Mouse (Mus musculus) liver, embryonic 12.5 days (tissue): ENCODE results near the gene Usp7. TPM values are rescaled to one million over a fixed set of nuclear protein-coding genes. Genes with fewer than 3 reads are reported as not detected.

ENCODE experiments used
- ATAC-seq: fragments of 200-750 bp; cut with Nextera tagmentation; 2 replicates; pipeline ENCODE4 v1.8.0; 2017; ENCODE audit warnings: moderate number of reproducible peaks, mild to moderate bottlenecking, moderate library complexity
- H3K27ac ChIP-seq: fragments of 300-500 bp; sonication (generic); 2 replicates; pipeline ENCODE4 v1.5.1; 2016; ENCODE audit warnings: mild to moderate bottlenecking
- H3K27me3 ChIP-seq: fragments of 300-500 bp; sonication (generic); replicated peaks from 2 replicates; pipeline ENCODE4 v1.6.1; 2016; ENCODE audit warnings: mild to moderate bottlenecking, moderate library complexity
- H3K36me3 ChIP-seq: fragments of 300-500 bp; sonication (generic); 2 replicates; pipeline ENCODE4 v1.6.1; 2016; ENCODE audit warnings: mild to moderate bottlenecking, moderate library complexity
- H3K4me1 ChIP-seq: fragments of 300-500 bp; sonication (generic); 2 replicates; pipeline ENCODE4 v1.6.1; 2016
- H3K4me2 ChIP-seq: fragments of 300-500 bp; sonication (generic); 2 replicates; pipeline ENCODE4 v1.6.1; 2016; ENCODE audit warnings: mild to moderate bottlenecking, moderate library complexity
- H3K4me3 ChIP-seq: fragments of 300-500 bp; sonication (generic); 2 replicates; pipeline ENCODE4 v1.5.1; 2016; ENCODE audit warnings: mild to moderate bottlenecking, moderate library complexity
- H3K9ac ChIP-seq: fragments of 300-500 bp; sonication (generic); 2 replicates; pipeline ENCODE4 v1.6.1; 2016; ENCODE audit warnings: mild to moderate bottlenecking, moderate library complexity
- H3K9me3 ChIP-seq: fragments of 300-500 bp; sonication (generic); replicated peaks from 2 replicates; pipeline ENCODE4 v1.6.1; 2016; ENCODE audit warnings: mild to moderate bottlenecking, moderate library complexity
- WGBS: fragments of 180-500 bp; shearing (Covaris S2); methylation state at CpG from one replicate; pipeline ENCODE4 v1.1.7; 2016; ENCODE audit not compliant: insufficient replicate concordance; 5-methylcytosine and 5-hydroxymethylcytosine counted together
- polyA plus RNA-seq: library from polyadenylated mRNA; unstranded; fragments of >200 nt; fragmentation: Nextera tagmentation; extraction: Ambion mirVana; gene quantifications from 2 replicates; pipeline ENCODE4 v1.2.1, GENCODE M21; 2016

The Usp7 gene
- polyA plus RNA-seq: 32.9 and 33.5 TPM in 2 replicates

DNA sequence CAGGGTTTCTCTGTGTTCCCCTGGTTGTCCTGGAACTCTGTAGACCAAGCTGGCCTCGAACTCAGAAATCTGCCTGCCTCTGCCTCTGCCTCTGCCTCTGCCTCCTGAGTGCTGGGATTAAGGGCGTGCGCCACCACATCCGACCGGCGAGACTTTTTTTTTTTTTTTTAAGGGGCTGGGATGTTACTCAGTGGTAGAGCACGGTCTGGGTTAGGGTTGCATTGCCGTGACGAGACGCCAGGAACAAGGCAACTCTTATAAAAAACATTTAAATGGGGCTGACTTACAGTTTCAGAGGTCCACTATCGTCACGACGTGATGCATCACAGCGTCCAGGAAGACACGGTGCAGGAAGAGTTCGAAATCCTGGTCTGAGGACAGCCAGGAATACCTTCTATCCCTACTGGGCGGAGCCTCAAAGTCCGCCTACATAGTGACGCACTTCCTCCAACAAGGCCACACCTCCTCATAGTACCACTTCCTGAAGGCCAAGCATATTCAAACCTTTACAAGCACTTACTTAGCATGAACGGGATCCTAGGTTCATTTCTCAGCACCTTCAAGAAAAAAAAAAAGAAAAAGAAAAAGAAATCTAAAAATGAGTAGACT is at the start of gene Usp7:
Usp7 (minus strand) TSS at position 360 of the 609 bp plus-strand sequence.
- H3K27me3 ChIP-seq: peaks cover 6% of the 10 kb centered on the region; the same call in 1 of the 2 replicates
- no peaks in the 10 kb centered on the region for H3K36me3 ChIP-seq
- no peaks in the 10 kb centered on the region for H3K4me1 ChIP-seq
- ATAC-seq: no peak
- no peak within 1 kb of the TSS for H3K4me2 ChIP-seq
- H3K4me3 ChIP-seq: no peak within 1 kb of the TSS
- no peak within 1 kb of the TSS for H3K27ac ChIP-seq
- WGBS: 80% methylated on average over 20 of the region's 20 CpGs
- no peaks in the 10 kb centered on the region for H3K9me3 ChIP-seq
- H3K9ac ChIP-seq: no peak within 1 kb of the TSS

DNA sequence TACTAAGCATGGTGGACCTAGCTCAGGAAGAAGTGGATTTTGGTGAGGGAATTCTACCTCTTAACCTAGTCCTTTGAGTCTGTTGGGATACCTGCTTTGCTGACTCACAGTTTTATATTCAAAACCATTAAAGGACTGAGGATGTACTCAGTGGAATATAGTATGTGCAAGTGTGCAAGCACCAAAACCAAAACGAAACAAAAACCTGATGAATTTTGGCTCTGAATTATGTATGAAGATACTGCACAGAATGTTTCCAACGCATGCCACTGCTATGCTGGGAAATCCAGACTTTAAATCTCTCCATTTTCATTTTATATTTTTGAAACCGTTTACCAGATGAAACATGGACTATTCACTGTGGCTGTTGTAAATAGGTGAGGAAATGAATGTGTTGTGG is 48.4 kb upstream of the Usp7 start:
- ATAC-seq: no peak
- H3K4me2 ChIP-seq: no peak overlapping the region
- no peaks in the 10 kb centered on the region for H3K27me3 ChIP-seq
- no peak overlapping the region for H3K4me3 ChIP-seq
- no peaks in the 10 kb centered on the region for H3K9me3 ChIP-seq
- H3K36me3 ChIP-seq: peaks cover 92% of the 10 kb centered on the region
- WGBS: 90% methylated on average over 3 of the region's 3 CpGs
- no peak overlapping the region for H3K9ac ChIP-seq
- peaks cover 26% of the 10 kb centered on the region for H3K4me1 ChIP-seq
- H3K27ac ChIP-seq: no peak overlapping the region

GRCm38 (mm10) chr16:8838921-8839320 is 46.8 kb upstream of the Usp7 start:
- Histone ChIP-seq H3K4me3 (no peak overlapping the region), H3K27ac (no peak overlapping the region), H3K9ac (no peak overlapping the region), H3K27me3 (no peaks in the 10 kb centered on the region), H3K4me1 (peaks cover 41% of the 10 kb centered on the region), H3K36me3 (peaks cover 96% of the 10 kb centered on the region), H3K9me3 (no peaks in the 10 kb centered on the region), H3K4me2 (no peak overlapping the region)
- no peak for ATAC-seq

GRCm38 (mm10) chr16:8837595-8837994 is 45.5 kb upstream of the Usp7 start:
- 86% methylated on average over 1 of the region's 1 CpGs for WGBS
- H3K4me1 ChIP-seq: peaks cover 54% of the 10 kb centered on the region
- peak; percentile 53; the same call in 1 of the 2 replicates for ATAC-seq
- peaks cover 96% of the 10 kb centered on the region for H3K36me3 ChIP-seq
- H3K27me3 ChIP-seq: no peaks in the 10 kb centered on the region
- H3K9ac ChIP-seq: no peak overlapping the region
- H3K4me3 ChIP-seq: no peak overlapping the region
- H3K27ac ChIP-seq: peak overlapping the region; percentile 58; the same call in 1 of the 2 replicates
- peak overlapping the region; percentile 11; the same call in 1 of the 2 replicates for H3K4me2 ChIP-seq
- H3K9me3 ChIP-seq: no peaks in the 10 kb centered on the region

DNA sequence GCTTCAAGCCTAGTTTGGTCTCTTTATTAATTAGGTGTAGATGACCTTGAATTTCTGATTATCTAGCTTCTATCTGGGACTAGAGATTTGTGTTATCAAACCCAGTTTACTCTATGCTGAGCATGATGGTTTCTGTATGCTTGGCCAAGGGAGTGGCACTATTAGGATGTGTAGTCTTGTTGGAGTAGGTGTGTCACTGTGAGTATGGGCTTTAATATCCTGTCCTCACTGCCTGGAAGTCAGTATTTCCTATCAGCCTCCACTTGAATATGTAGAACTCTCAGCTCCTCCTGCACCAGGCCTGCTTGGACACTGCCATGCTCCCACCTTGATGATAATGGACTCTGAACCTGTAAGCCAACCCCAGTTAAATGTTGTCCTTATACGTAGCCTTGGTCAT is 44.8 kb upstream of the Usp7 start:
- peaks cover 60% of the 10 kb centered on the region for H3K4me1 ChIP-seq
- peaks cover 96% of the 10 kb centered on the region for H3K36me3 ChIP-seq
- ATAC-seq: peak; percentile 59
- peak overlapping the region; percentile 58 for H3K27ac ChIP-seq
- no peak overlapping the region for H3K4me3 ChIP-seq
- no peaks in the 10 kb centered on the region for H3K9me3 ChIP-seq
- H3K9ac ChIP-seq: no peak overlapping the region
- peak overlapping the region; percentile 11 for H3K4me2 ChIP-seq
- no peaks in the 10 kb centered on the region for H3K27me3 ChIP-seq
- WGBS: 81% methylated on average over 1 of the region's 1 CpGs

DNA sequence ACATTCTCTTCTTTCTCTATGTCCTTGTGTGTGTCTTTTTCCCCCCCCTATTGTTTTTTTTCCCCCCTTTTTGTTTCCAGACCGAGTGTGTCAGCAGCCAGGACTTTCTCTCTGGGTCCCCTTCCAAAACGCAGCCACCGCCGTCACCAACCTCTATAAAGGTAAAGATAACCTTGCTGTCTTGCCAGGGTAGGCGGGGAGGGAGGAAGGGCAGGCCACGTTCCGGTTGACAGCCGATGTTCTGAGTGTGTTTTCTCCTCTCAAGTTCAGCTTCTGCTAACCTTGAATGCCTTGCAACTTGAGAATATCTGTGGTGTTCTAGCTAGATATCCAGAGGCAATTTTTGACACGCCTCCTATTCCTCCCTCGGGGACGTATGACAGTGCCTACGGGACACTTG is 39.1 kb upstream of the Usp7 start:
- H3K27me3 ChIP-seq: no peaks in the 10 kb centered on the region
- peak overlapping the region; percentile 100 for H3K4me3 ChIP-seq
- H3K4me2 ChIP-seq: peak overlapping the region; percentile 81
- H3K36me3 ChIP-seq: peaks cover 49% of the 10 kb centered on the region
- H3K4me1 ChIP-seq: peaks cover 47% of the 10 kb centered on the region
- WGBS: 3% methylated on average over 12 of the region's 12 CpGs
- no peak for ATAC-seq
- peak overlapping the region; percentile 100 for H3K27ac ChIP-seq
- H3K9ac ChIP-seq: peak overlapping the region; percentile 100
- H3K9me3 ChIP-seq: no peaks in the 10 kb centered on the region

- Histone ChIP-seq H3K36me3 (peaks cover 44% of the 10 kb centered on the region), H3K27me3 (no peaks in the 10 kb centered on the region), H3K4me3 (peak overlapping the region; percentile 100), H3K9me3 (no peaks in the 10 kb centered on the region), H3K27ac (peak overlapping the region; percentile 100), H3K4me2 (peak overlapping the region; percentile 81), H3K4me1 (peaks cover 45% of the 10 kb centered on the region), H3K9ac (peak overlapping the region; percentile 100)
- ATAC-seq: peak; percentile 45
- under 1% methylated on average over 70 of the region's 74 CpGs for WGBS
These were observed 38.5 kb upstream of the Usp7 start for GRCm38 (mm10) chr16:8830431-8831211.

DNA sequence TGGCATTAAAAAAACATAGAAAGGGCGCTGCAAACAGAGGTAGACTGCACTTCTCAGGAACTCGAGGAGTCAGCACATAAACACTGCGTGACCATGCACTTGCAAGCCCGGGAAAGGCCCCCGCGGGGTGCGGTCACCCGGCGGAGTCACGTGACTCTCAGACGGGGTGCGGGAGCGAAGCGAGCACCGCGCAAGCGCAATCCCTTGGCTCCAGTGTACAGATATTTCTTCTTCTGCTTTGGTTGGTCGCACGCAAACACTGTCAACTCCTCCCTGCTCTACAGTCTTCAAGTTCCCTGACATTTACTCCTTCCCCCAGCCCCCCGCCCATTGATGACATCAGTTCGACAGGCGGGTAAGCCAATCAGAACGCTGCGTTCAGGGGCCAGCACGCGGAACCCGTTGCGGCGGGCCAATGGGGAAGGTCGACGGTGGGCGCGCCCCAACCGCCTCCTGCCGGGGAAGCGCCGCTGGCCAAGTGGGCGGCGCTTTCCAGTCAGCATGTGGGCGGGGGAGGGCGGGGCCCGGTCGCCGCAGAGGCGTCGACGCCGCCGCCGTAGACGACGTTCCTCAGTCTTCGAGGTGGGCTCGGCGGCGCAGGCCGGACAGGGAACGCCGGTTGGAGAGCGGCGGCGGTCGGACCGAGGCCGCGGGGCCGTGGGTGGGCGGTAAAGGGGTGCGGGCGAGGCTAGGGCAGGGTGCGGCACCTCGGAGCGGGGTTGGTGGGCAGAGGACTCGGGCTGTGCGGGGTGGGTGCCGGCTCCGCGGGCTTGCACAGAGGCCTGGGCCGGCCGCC is 37.7 kb upstream of the Usp7 start, which contains the start of gene 1810013L24Rik:
1810013L24Rik (plus strand) TSS at position 537 of the 796 bp plus-strand sequence.
- Histone ChIP-seq H3K27me3 (no peaks in the 10 kb centered on the region), H3K36me3 (peaks cover 35% of the 10 kb centered on the region), H3K4me2 (peak within 1 kb of the TSS; percentile 99), H3K9me3 (no peaks in the 10 kb centered on the region), H3K27ac (peak within 1 kb of the TSS; percentile 100), H3K4me1 (peaks cover 37% of the 10 kb centered on the region), H3K9ac (peak within 1 kb of the TSS; percentile 100), H3K4me3 (peak within 1 kb of the TSS; percentile 100)
- WGBS: under 1% methylated on average over 78 of the region's 80 CpGs
- peak; percentile 92 for ATAC-seq

DNA sequence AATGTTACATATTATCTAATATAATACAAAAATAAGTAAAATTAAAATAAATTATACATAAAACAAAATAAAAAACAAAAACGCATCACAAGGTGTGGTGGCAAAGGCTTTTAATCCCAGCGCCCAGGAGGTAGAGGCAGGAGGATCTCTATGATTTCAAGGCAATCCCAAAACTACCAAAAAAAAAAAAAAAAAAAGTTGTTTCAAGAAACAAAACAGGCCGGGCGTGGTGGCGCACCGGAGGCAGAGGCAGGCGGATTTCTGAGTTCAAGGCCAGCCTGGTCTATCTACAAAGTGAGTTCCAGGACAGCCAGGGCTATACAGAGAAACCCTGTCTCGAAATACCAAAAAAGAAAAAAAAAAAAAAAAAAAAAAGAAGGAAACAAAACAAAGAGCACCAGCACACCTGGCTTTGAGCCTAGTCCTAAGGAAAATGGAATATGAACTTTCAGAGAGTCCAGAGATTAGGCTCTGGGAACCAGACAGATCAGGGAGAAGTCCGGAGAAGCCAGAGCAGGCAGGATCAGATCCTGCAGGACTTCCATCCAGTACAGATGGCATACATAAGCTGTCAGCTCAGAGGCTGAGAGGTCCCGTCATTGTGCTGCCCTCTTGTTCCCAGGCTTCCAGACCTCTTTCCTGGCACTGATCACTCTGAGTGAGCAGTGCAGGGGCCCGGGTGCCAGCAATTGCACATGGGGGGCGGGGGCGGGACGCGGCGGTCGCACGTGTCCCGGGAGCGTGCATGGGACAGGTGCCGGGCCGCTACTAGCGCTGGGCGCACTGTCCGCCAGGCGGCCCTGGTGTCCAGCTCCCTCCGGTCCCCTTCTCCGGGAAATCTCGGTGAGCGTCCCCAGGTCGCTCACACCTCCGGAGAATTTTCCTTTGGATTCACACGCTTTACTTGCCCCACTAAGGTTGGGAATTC is 36.8 kb upstream of the Usp7 start:
- Histone ChIP-seq H3K9ac (peak overlapping the region; percentile 89), H3K4me2 (peak overlapping the region; percentile 99), H3K27ac (peak overlapping the region; percentile 100), H3K4me3 (peak overlapping the region; percentile 100), H3K27me3 (no peaks in the 10 kb centered on the region), H3K4me1 (peaks cover 36% of the 10 kb centered on the region), H3K9me3 (no peaks in the 10 kb centered on the region), H3K36me3 (peaks cover 27% of the 10 kb centered on the region)
- WGBS: 10% methylated on average over 33 of the region's 33 CpGs
- ATAC-seq: peak; percentile 50

DNA sequence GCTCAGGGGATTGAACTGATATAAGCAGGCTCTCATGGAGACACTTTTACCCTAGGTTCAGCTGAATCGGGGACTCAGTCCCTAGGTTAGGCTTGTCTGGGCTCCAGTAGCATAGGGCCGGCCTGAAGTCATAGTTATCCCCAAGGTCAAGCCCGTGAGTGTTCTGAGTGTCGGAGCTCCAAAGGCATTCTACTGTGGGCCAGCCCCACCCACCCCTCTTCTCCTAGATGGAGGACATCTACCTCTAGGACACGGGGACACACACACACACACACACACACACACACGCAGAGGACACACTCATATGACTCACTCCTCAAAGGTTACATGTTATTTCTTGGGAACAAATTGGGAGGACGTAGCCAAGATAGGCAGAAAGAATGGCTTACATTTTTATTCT is 35.3 kb upstream of the Usp7 start:
- 76% methylated on average over 7 of the region's 7 CpGs for WGBS
- no peak overlapping the region for H3K27ac ChIP-seq
- no peak for ATAC-seq

GRCm38 (mm10) chr16:8823661-8824060 is 31.6 kb upstream of the Usp7 start:
- ATAC-seq: peak; percentile 81
- peak overlapping the region; percentile 12 for H3K4me2 ChIP-seq

More for the DNA sequence above, 35.3 kb upstream of the Usp7 start:
- Histone ChIP-seq H3K4me2 (no peak overlapping the region), H3K36me3 (peaks cover 12% of the 10 kb centered on the region), H3K4me3 (no peak overlapping the region), H3K4me1 (peaks cover 36% of the 10 kb centered on the region), H3K27me3 (no peaks in the 10 kb centered on the region), H3K9me3 (no peaks in the 10 kb centered on the region), H3K9ac (no peak overlapping the region)

More at GRCm38 (mm10) chr16:8823661-8824060, 31.6 kb upstream of the Usp7 start:
- H3K36me3 ChIP-seq: no peaks in the 10 kb centered on the region
- 43% methylated on average over 2 of the region's 2 CpGs for WGBS
- no peaks in the 10 kb centered on the region for H3K9me3 ChIP-seq
- peaks cover 3% of the 10 kb centered on the region for H3K27me3 ChIP-seq
- H3K4me1 ChIP-seq: peaks cover 27% of the 10 kb centered on the region
- no peak overlapping the region for H3K4me3 ChIP-seq
- peak overlapping the region; percentile 45; the same call in 1 of the 2 replicates for H3K9ac ChIP-seq
- peak overlapping the region; percentile 83 for H3K27ac ChIP-seq
